Mouse (Mus musculus) kidney, postnatal 14 days (tissue): ENCODE results near the gene Gm20388.
A peak's percentile ranks its signal among the peaks of the same experiment; 100 is the strongest.

Source experiments
- DNase-seq: peaks from one replicate; pipeline ENCODE4 v3.0.0; 2022; ENCODE audit warnings: mixed read lengths

The Gm20388 gene

DNA sequence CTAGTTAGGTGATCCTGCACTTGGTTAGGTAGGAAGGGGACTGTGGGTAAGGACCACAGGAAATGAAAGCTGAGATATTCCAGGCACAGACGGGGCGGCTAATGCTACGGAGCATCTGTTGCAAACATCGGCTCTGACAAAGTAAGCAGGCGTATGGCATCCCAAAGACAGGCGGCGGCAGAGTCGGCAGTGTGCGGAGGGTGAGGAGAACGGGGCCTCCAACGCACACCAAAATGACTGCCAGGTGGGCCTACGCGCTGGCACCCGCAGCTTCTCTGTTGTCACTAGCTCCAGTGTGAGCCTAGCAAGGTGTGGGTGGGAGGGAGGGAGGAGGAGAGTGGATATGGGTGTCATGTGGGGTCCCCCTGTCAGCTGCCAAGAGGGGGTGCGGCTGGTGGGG is 2730.8 kb downstream of the Gm20388 start:
- DNase-seq = no peak

DNA sequence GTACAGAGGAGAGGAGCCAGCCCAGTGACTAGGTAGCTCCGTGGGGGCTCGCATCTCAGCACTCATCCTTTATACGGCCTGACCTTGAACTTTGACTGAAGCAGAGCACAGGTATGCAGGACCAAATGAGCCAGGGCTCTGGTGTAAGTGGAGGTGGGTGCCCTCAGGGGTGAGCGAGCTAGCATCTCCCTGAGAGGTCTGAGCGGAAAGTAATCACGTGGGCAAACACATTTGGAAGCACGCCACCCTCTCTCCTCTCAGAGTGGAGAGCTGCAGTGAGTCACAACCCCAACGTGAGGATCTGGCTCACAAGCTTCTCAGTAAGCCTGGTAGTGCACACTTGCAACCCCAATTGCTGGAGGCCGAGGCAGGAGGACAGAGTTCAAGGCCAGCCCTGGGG is 2731.4 kb downstream of the Gm20388 start:
- no peak for DNase-seq

DNA sequence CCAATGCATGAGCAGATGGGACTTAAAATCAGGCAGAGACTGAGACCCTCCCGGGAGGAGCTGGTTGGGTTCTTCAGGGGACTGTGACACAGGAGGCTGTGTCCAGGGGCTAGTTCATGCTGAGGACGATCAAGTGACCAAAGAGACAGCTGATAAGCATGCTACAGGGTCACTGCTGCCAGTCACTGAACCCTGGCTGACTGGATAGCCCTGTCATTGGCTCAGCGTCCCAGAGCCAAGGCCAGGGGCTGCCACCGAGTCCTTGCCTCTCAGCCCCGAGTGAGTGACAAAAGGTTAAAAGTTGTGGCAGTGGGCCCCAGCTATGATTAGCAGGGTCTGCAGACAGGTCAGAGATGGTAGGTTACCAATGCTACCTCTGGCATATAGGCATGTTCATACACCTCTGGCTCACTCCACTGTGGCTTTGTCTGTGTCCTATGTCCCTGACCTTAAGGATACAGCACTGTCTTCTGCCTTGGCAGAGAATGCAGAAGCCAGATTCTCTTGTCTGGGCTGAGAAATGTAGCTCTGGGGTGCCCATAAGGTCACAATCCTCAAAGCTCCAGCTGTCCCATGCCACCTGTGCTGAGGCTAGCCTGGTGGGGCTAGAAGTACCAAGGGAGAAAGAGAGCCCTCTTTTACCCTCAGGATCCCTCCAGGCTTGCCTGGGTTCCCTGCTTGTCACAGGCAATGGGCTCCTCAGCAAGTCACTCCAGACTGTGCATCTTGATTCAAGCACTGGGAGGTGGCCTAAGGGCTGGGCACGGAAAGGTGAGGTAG is 2733.7 kb downstream of the Gm20388 start:
- DNase-seq = no peak

DNA sequence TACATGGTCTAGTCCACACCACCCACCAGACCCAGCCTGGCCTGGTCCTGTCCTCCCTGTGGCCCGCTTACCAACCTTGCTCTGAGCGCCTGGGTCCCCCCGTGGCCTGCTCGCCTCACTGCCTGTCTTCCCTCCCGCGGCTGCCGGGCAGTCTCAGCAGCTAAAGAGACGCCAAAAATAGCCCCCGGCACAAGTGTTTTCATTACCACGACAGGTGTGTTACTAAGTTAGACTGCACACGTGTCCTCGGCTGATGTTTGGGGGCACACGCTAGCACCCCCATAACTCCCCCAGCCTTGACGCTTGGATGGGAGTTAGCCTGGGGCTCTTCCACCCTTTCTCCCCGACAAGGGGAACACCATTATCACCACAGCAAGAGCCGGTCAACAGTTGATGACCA is 2735.7 kb downstream of the Gm20388 start:
- no peak for DNase-seq

DNA sequence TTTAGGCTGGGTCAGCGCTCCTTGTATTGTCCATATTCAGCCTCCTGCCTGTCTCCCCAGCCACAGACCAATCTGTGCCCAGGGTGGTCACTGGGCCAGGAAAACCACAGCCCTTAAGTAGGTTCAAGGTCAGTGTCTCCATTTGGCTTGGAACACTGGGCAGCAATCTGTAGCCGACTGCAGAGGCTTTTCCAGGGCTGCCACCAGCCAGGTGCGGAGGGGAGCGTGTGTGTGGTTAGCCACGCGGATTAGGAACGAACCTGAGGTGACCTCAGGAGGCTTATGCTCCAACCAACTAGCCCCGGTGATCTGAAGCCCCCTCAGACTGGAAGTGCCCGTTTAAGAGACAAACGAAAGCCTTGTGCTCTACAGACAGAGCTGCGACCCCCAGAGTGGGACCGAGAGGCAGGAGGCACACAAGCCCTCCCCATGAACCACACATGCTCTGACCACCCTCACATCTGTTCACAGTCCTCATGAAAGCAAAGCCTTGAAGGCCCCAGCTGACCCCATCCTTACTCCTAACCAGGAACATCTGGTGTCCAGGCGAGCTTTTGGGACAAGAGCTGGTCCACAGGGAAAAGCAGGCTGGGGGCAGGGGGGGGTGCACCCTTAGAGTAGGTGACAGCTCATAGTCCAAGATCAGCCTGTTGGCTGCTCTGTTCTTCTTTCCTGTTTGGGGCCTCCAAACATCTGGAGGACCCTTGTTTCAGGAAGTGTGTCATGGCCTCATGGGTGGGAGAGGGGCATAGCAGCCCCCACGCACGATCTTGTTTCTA is 2737.7 kb downstream of the Gm20388 start:
- DNase-seq = no peak

DNA sequence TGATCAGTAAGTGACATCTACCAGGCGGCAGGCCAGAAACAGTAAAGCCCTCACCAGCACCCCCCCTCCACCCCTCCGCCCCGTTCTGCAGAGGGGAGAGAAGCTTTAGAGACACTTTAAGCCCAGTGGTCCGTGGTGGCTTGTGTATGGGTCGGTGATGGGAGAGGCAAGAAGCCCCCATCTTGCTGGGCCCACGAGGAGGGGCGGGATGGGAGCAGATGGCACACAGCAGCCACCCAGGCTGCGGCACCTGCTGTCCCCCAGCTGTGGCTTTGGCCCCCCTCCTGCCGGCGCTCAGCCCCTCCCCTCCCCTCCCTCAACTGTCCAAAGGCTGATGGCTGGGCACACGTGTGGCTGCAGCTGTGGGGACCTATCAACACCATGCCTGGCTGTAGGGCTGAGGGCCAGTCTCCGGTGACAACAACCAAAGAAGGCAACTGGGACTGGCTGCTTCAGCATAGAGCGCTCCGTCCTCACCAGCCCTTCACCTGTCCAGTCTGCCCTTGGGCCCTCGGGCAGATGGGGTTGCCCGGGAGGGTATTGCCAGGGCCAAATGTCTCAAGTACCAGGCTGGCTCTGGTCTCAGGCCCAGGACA is 2740.8 kb downstream of the Gm20388 start:
- no peak for DNase-seq

DNA sequence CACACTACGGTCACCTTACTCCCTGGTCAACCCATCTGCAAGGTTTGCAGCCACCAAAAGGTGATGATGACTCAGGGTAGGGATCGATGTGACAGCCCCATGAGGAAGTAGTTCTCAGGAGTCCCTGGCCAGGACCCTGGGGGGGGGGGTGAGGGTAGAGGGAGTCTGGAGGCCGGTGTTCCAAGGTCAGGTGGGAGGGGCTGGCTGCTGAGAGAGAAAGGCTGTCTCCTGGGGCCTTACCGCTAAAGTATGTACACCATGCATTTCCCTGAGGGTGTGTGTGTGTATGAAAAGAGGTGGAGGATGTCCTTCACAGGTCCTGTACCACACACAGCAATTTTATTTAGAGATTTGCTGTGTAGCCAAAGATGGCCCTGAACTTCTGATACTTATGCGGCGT is 2742.0 kb downstream of the Gm20388 start:
- DNase-seq = no peak

DNA sequence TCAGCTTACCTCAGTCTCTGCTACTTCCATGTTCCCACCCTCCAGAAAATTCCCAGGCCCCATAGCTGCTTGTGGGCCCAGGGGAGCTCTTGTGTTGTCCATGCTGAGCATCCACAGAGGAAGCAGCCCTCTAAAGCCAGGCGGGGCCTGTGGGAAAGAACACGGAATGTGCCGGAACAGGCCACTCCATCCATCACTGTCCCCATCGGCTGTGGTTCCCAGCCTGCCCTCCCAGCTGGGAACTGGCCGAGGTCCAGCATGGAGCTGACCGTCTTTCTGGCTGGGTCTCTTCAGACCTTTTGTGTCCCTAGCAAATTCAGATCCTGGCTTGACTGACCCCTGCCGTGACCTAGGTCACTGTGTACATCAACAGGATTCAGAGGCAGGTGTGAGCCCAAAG is 2744.1 kb downstream of the Gm20388 start:
- DNase-seq = peak; percentile 91

DNA sequence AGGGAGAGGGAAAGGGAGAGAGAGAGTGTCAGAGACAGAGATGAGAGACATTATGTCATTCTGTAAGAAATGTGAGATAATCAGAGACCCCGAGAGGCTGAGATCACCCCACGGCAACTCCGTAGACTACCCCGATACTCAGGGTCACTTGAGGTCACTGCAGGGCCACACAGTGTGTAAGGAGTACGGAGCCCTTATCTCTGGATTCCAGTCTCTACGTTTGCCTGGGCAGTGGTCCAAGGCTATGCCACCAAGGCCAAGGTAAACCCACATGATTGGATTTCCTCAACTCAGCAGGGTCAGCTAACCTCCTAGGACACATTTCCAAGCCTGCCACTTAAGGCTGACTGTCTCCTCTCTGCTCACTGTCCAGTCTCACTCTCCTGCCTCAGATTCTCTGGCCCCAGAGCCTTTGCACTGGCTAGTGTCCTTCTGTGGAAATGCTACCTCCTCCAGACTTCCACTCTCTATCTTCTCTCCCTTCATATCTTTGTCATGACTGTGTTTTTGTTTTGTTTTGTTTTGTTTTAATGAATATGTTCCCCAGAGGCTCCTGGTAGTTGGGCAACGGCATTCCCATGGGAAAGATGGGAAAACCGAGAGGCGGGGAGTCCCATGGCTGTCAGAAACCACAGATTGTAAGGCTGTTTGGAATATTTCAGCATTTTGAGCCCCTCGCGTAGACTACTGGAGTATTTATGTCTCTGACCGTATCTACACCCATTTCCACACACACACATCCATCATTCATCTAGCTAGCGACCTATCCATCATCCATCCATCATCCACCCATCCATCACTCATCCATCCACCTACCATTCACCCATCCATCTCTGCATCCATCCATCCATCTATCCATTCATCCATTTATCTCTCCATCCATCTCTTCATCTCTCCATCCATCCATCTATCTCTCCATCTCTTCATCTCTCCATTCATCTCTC is 2745.7 kb downstream of the Gm20388 start:
- peak; percentile 53 for DNase-seq

DNA sequence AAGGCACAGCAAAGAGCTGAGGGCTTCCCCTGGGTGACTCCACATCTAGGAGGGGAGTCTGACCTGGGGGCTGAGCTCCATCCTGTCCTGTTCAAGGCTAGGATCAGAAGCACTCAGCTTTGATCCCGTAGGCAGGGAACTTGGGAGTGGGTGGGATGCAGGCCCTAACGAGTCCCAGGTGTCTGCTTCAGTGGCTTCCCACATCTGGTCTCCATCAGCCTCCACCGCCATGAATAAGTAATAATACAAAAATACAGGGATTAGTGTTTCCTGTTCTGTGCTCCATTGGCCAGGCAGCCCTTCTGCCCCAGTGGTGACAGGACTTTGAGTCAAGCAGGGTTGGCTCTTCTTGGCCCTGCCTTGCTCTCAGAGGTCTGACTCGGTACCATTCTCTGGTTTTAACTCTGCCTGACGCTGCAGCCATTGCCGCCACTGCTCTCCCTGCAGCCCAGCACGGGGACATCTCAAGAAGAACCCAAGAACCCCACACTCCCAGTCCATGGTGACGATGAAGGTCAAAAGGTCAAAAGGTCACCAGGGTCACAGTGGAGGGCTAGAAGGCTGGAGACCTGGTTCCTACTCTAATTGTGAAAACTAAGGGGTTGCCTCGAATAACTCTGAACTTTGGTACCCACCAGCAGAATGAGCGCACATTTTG is 2747.6 kb downstream of the Gm20388 start:
- DNase-seq = no peak

DNA sequence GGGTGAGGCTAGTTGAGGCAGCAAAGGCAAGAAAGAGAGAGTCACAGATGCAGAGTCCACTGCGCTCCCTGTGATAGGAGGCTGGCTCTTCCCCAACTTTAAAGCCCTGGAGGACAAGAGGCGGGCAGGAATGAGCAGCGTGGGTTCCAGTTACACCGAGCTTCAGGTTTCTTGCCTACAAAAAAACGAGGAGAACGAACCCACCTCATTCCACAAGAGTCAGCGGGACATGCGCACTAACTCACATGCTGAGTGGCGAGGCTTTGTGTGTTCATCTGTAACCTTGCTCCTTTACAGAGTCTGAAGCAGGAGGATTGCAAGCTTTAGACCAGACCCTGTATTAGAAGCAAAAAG is 2748.1 kb downstream of the Gm20388 start:
- DNase-seq = no peak

DNA sequence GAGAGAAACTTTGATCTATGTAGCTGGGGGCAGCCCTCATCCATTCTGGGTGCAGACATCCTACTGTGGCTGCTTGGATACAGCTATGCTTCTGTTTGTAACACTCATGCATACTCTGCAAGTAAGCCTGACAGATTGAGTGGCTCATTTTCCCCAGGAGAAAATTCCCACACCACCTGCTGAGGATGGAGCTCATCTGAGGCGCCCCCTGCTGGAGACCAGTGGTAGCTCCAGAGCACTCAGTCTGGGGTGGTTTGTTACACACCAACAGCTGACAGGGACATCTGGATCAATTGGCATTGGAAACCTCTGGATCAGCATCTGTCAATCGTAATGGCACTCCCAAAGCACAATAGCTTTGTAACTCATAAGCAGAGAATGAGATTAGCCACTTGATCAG is 2749.4 kb downstream of the Gm20388 start:
- DNase-seq = no peak

DNA sequence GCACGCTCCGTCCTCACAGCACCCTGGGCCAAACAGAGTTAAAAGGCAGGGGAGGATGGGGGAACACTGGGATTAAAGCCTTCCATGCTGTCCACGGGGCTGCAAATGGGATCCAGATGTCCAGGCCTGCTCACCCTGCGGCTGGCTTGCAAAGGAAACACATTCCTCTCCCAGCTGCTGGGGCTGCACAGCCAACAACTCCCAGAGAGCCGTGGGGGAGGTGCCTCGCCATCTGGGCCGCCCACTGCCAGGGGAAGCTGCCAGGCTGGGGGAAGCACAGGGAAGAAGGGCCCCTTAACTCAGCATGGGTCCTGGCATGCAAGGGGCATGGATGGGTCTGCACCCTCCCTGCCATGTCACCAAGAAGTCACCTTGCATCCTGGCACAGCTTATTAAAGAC is 2750.5 kb downstream of the Gm20388 start:
- peak; percentile 84 for DNase-seq

DNA sequence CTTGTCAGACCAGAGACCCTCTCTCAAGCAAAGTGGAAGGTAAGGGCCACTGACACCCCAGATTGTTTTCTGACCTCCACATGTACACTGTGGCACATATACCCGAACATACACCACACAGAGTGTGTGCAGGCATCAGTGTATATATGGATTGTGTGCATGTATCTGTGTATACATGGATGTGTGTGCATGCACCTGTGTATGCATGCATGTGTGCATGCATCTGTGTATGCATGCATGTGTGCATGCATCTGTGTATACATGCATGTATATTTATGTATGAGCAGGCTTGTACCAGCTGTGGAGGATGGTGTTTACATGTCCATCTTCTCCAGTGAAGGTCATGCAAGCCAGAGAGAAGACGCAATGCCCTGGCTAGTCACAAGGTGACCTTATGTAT is 2751.3 kb downstream of the Gm20388 start:
- no peak for DNase-seq

DNA sequence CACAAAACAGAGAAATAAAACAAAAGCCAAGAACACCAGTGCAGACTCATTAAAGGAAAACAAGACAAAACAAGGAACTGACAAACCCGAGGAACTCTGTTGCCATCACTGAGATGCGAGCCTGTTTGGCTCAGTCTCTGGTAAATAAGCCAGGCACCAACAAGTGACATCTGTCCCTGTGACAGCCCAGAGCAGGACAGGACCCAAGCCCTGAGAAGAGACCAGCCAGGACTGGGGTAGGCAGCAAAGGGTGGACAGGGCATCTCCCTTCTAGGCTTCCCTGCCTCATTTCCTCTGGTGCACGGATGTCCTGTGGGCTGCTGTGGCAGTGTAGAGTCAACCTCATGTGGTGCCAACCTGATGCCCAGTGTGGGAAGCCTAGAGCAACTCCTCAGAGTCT is 2752.5 kb downstream of the Gm20388 start:
- no peak for DNase-seq

DNA sequence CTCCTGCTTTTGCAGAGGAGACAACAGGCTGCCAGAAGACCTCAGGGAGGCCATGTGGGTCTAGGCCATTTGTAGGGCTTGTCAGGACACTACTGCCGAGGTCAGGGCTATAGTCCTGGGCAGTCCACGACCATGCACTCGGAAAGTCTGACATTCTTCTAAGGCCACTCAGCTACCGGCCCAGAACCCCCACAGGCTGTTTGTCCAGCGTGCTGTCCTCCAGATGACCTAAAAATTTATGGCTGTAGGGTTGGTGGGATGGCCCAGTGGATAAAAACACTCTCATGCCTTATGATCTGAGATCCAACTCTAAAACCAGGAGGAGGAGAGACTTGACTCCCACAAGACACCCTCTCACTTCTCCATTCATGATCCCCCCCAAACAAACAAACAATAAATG is 2753.0 kb downstream of the Gm20388 start:
- no peak for DNase-seq

DNA sequence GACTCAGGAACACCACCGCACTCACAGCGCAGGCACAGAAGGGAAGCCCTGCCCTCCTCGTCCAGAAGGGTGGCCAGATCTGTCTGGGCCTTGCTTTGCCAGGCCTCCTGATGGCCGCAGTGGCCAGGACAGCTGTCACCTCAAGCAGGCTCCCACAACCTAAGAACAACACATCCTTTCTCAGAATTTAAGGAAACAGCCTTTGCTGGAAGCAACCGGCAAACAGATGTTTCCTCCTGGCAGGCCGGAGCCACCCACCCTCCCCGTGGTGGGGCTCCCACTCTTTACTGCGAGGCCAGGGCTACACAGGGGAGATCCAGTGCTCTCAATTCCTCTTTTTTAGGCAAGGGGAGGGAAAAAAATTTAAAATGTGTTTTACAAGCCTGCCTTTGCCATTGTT is 2754.6 kb downstream of the Gm20388 start:
- DNase-seq = peak; percentile 79

DNA sequence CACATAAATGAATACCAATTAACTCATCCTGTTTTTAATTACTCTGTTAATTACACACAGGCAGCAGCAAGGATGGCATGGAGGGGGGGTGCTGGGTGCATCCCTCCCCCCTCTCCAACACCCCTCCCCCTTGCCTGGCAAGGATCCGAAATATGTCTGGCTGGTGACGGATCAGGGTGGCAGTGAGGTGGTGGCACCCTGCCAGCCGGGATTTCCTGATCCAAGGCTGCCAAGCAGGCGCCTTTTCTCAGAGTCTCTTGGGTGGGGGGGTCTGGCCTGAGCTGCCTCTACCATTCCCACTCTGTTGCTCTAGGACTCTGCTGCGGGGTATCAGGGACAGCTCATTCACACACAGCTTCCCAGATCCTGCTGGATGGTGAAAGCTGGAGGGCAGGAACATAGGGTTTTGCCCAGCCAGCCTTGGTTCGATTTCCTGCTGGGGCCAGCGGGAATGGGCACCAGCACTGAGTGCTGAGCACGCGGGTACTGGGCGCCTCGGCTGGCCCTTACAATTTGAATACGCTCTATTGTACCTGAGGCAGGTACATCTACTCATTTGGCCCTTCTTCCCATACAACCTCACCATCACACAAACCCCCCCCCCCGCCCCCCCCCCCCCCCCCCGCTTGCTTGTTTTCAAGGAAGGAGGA is 2755.2 kb downstream of the Gm20388 start:
- peak; percentile 88 for DNase-seq

DNA sequence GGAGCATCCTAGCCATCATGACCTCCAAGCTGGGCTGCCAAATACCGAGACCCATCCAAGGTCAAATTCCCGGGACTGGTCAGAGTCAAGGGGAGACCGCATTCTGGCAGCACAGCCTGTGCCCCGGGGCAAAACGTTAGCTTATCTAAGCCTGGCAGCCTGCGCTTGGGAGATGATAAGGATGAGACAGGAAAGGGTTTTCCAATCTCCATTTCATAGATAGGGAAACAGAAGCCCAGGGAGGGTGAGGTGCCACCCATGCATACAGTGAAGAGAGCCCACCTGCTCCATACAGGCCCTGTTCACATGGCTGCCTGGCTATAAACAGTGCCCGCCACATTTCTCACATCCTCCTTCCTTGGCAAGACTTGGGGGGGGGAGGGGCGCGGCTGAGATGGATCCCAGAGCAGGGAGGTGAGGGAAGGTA is 2755.7 kb downstream of the Gm20388 start:
- peak; percentile 49 for DNase-seq

DNA sequence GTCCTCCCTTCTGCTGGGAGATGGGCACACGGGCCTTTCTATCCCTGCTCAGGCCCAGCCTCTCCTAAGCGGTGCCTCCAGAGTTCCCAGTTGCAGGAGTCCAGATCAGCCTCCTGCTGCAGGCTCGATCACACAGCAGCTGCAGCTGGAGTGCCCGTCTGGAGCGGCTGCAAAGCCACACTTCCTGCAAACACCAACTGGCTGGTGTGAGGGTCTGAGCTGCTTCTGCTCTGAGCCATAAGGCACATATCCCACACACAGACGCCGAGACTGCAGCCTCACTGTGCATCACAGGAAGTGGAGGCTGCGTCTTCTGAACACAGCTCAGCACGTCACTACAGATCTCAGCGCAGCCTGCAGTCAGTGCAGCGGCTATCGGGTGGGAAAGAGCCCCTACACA is 2756.2 kb downstream of the Gm20388 start:
- no peak for DNase-seq

DNA sequence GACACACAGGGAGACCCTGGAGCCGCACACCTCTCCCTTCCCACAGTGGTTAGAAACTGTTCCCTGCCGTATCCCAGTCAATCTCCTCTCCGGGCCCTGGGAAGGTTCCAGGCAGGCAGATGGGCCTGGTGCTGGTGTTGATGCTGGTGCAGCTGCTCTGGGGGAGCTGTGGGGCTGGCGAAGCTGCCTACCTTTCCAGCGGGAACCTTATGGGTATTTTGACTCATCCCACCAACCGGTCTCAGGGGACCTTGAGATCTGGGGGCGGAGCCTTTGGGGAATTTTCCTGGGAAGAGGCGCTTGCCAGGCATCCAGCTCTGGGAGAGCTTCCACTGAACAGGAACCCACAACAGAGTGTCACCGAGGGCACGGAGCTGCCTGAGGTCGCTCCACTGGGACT is 2757.2 kb downstream of the Gm20388 start:
- peak; percentile 55 for DNase-seq

DNA sequence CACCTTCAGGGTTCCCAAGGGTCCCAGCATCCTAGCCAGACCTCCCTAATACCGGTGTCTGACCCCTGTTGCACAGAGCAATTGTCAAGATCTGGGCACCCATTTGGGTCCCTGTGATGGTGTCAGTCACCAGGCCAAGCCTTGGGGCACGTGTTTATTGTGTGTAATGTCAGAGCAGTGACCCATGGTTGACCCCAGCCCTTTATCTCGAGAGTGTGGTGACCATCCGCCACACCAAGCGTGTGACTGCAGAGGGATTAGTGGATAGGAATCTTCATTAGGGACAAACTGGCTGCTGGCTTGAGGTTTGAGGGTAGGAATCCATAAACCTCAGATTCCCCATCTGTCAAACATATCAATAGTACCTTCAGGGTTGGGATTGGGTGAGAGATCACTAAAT is 2758.7 kb downstream of the Gm20388 start:
- no peak for DNase-seq
